Mouse (Mus musculus) cortical plate, adult 2 months (tissue): ENCODE measurements around the gene Scrn1.

Experiments used
- CTCF ChIP-seq: fragments of 200-500 bp; IDR thresholded peaks from 2 replicates; pipeline ENCODE4 v1.5.1; 2011; ENCODE audit warnings: mild to moderate bottlenecking, control low read depth, low read length; ENCODE audit not compliant: insufficient read depth; ENCODE audit errors: extremely low read depth
- POLR2A ChIP-seq: fragments of 200-500 bp; IDR thresholded peaks from 2 replicates; pipeline ENCODE4 v1.6.1; 2011; ENCODE audit warnings: mild to moderate bottlenecking, low read length, control low read depth; ENCODE audit not compliant: insufficient read depth; ENCODE audit errors: extremely low read depth

DNA sequence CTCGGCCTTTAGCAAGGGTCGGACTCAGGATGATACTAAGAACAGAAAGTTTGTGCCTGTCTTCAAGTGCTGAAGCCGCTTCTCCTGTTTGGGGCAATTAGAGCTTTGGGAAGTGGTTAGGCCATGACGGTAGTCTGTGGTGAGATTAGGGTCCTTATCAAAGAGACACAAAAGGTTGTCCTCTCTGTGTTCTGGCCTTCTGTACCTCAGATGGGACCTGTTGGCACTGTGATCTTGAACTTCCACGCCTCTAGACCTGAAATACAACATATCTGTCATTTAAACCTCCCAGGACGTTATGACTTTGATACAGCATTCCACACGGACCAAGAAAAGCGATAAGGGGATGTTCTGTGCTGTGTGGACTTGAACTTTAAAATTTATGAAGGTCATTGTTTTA is 37.6 kb downstream of the Scrn1 start:
- TF ChIP-seq POLR2A (no peak), CTCF (no peak)
